Mouse (Mus musculus): ENCODE results near the gene Naip2. TPM values are rescaled to one million over a fixed set of nuclear protein-coding genes. Genes with fewer than 3 reads are reported as not detected.
A peak's percentile ranks its signal among the peaks of the same experiment; 100 is the strongest.
"Not testable (repeated sequence)": the region's sequence is repeated elsewhere in the genome, so short reads cannot be mapped to it uniquely, and the experiment has no call there.

The Naip2 gene
- 0.11 and 0.25 TPM in 2 replicates for polyA plus RNA-seq (2014; fragmentation: Nextera tagmentation; extraction: Ambion mirVana)

DNA sequence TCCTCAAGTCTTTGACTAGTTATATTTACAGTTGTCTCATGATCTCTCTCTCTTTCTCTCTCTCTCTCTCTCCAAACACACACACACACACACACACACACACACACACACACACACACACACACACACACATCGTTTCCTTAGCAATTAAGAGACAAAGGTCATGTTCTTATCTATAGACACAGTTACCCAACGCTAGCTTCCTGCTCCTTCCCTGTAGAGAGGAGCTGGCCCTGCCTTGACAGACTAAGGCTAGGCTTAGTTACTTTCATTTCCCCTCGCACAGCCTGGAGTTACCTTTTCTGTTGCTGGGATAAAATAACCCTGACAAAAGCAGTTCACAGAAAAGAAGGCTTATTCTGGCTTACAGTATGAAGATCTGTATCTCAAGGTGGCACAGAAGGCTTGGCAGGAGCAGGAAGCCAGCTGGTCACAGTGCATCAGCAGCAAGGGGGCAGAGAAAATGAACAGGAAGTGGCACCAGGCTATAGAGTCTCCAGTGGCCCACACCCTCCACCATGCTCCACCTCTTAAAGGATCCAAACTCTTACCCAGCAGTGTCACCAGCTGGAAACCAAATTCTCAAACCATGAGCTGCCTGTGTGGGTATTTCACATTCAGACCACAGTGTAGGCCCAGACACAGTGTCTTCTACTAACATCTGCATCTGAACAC lies at the start of gene Naip2:
Gene Naip2, minus strand, starts transcription at position 434 of the 675 bp plus-strand sequence.
- H3K9me3 ChIP-seq (ENCODE audit: control insufficient read depth, low read length); H3K4me1 ChIP-seq (ENCODE audit: control insufficient read depth, insufficient read depth, low read length); ATAC-seq (ENCODE audit: low FRiP score, low TSS enrichment); DNase-seq; H3K27ac ChIP-seq (replicated peaks; ENCODE audit: low read depth, low read length); H3K36me3 ChIP-seq (ENCODE audit: control insufficient read depth, insufficient read depth, low read length); H3K4me2 ChIP-seq (ENCODE audit: low read length); H3K9ac ChIP-seq (replicated peaks; ENCODE audit: low read length); H3K4me3 ChIP-seq (replicated peaks; ENCODE audit: low read depth, low read length); H3K27me3 ChIP-seq (ENCODE audit: control insufficient read depth, insufficient read depth, low read length): not testable (repeated sequence)
- 80% methylated on average over 3 of the region's 3 CpGs for WGBS

DNA sequence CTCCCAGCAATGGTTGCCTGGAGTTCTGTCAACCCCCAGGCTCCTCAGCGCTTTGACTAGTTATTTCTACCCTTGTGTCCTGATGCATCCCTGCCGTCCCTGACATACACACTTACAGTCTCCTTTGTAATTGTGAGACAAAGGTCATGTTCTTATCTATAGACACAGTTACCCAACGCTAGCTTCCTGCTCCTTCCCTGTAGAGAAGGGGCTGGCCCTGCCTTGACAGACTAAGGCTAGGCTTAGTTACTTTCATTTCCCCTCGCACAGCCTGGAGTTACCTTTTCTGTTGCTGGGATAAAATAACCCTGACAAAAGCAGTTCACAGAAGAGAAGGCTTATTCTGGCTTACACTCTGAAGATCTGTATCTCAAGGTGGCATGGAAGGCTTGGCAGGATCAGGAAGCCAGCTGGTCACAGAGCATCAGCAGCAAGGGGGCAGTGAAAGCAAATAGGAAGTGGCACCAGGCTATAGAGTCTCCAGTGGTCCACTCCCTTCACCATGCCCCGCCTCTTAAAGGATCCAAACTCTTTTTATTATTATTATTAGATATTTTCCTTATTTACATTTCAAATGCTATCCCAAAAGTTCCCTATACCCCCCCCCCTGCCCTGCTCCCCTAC lies 45.1 kb upstream of the Naip2 start:
- H3K27me3 ChIP-seq (ENCODE audit: control insufficient read depth, insufficient read depth, low read length); ATAC-seq (ENCODE audit: low FRiP score, low TSS enrichment); H3K9ac ChIP-seq (replicated peaks; ENCODE audit: low read length); H3K4me3 ChIP-seq (replicated peaks; ENCODE audit: low read depth, low read length); DNase-seq; H3K4me2 ChIP-seq (ENCODE audit: low read length); H3K36me3 ChIP-seq (ENCODE audit: control insufficient read depth, insufficient read depth, low read length); H3K27ac ChIP-seq (replicated peaks; ENCODE audit: low read depth, low read length); H3K9me3 ChIP-seq (ENCODE audit: control insufficient read depth, low read length); H3K4me1 ChIP-seq (ENCODE audit: control insufficient read depth, insufficient read depth, low read length): not testable (repeated sequence)
- whole genome bisulfite sequencing = 86% methylated on average over 5 of the region's 5 CpGs

DNA sequence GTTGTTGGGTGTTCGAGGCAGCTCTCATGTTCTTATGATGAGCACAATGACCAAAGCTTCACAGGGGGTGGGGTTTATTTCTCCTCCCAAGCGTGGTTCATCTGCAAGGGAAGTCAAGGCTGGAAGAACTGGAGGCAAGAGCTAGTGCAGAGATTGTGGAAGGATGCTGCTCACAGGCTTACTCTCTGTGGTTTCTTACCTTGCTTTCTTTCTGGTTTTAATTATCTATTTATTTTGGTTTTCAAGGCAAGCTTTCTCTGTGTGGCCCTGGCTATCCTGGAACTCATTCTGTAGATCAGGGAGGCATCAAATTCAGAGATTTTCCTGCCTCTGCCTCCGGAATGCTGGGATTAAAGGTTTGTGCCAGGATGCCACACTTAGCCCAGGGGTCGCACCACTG lies 44.3 kb upstream of the Naip2 start, which contains the start of gene Naip5:
Gene Naip5, minus strand, starts transcription at position 101 of the 400 bp plus-strand sequence.
- not testable (repeated sequence) for H3K9me3 ChIP-seq (ENCODE audit: control insufficient read depth, low read length); H3K9ac ChIP-seq (replicated peaks; ENCODE audit: low read length); H3K4me1 ChIP-seq (ENCODE audit: control insufficient read depth, insufficient read depth, low read length); DNase-seq; H3K4me3 ChIP-seq (replicated peaks; ENCODE audit: low read depth, low read length); H3K27me3 ChIP-seq (ENCODE audit: control insufficient read depth, insufficient read depth, low read length); H3K27ac ChIP-seq (replicated peaks; ENCODE audit: low read depth, low read length); ATAC-seq (ENCODE audit: low FRiP score, low TSS enrichment); H3K4me2 ChIP-seq (ENCODE audit: low read length); H3K36me3 ChIP-seq (ENCODE audit: control insufficient read depth, insufficient read depth, low read length)
- WGBS = 80% methylated on average over 4 of the region's 4 CpGs

DNA sequence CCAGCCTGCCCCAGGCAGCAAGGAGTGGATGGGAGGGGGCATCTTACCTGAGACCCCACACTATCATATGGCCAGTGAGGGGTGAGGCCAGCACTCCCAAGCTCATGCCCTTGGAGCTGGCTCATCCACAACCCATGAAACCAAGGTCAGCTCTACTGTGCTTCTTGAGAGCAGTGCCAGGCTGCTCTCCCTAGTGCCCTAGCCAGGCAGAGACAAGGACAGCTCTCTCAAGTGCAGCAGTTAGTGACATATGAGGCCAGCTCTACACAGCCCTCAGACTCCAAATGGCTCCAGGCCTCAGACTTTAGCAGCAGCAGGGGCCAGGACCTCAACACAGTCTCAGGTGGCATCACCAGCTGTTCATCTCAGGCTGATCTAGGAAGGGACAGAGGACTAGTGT lies 41.8 kb upstream of the Naip2 start:
- no peak overlapping the region for H3K9ac ChIP-seq (replicated peaks; ENCODE audit: low read length)
- H3K4me3 ChIP-seq (replicated peaks; ENCODE audit: low read depth, low read length) = no peak overlapping the region
- H3K4me2 ChIP-seq (ENCODE audit: low read length) = no peak overlapping the region
- no peaks in the 10 kb centered on the region for H3K4me1 ChIP-seq (ENCODE audit: control insufficient read depth, insufficient read depth, low read length)
- H3K36me3 ChIP-seq (ENCODE audit: control insufficient read depth, insufficient read depth, low read length) = no peaks in the 10 kb centered on the region
- no peak overlapping the region for H3K27ac ChIP-seq (replicated peaks; ENCODE audit: low read depth, low read length)
- no peaks in the 10 kb centered on the region for H3K27me3 ChIP-seq (ENCODE audit: control insufficient read depth, insufficient read depth, low read length)
- H3K9me3 ChIP-seq (ENCODE audit: control insufficient read depth, low read length) = no peaks in the 10 kb centered on the region
- ATAC-seq (ENCODE audit: low FRiP score, low TSS enrichment) (0 out of 2 replicates have a peak, but pooled peaks have one; percentile 24), DNase-seq (no peak)

DNA sequence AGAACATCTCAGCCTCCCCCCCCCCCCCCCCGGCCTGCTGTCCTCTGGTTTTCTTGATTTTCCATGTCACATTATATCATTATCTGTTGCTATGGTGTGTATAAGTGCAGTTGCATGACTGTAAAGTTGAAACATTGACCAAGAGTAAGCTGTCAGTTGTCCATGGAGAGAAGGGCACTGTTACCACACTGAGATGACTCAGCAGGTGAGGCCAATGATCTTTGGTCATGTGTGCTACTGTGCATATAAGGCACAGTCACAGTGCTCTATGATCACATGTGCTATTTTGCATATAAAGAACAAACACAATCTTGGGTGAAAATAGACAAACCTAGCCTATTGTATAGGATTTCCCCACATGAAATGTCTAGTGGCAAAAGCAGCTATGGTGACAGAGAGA lies 11.8 kb upstream of the Naip2 start:
- ATAC-seq (ENCODE audit: low FRiP score, low TSS enrichment); H3K27me3 ChIP-seq (ENCODE audit: control insufficient read depth, insufficient read depth, low read length); DNase-seq; H3K4me3 ChIP-seq (replicated peaks; ENCODE audit: low read depth, low read length); H3K4me1 ChIP-seq (ENCODE audit: control insufficient read depth, insufficient read depth, low read length); H3K27ac ChIP-seq (replicated peaks; ENCODE audit: low read depth, low read length); H3K9me3 ChIP-seq (ENCODE audit: control insufficient read depth, low read length); H3K36me3 ChIP-seq (ENCODE audit: control insufficient read depth, insufficient read depth, low read length); H3K4me2 ChIP-seq (ENCODE audit: low read length); H3K9ac ChIP-seq (replicated peaks; ENCODE audit: low read length): not testable (repeated sequence)
- WGBS = 75% methylated on average over 1 of the region's 1 CpGs

DNA sequence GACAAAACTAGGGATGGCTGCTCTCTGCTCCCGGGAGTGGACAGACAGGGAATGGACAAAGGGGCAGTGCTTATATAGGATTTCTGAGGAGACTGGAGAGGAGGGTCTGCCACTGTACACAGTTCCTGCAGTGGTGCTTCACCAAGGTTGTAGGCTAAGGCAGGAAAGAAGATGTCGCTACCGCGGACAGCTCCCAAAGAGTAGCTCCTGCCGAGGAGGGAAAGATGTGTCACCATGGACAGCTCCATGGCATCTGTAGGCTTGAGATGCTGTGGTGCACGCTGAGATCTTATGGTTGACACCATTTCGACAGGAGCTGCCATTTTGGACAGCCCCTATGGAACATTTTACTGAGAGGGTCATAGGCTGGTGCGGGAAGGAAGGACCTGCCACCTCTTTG lies 8.6 kb upstream of the Naip2 start:
- ATAC-seq (ENCODE audit: low FRiP score, low TSS enrichment) (no peak), DNase-seq (peak; percentile 21)
- Histone ChIP-seq H3K4me3 (replicated peaks; ENCODE audit: low read depth, low read length) (no peak overlapping the region), H3K4me2 (ENCODE audit: low read length) (no peak overlapping the region), H3K9me3 (ENCODE audit: control insufficient read depth, low read length) (no peaks in the 10 kb centered on the region), H3K9ac (replicated peaks; ENCODE audit: low read length) (no peak overlapping the region), H3K36me3 (ENCODE audit: control insufficient read depth, insufficient read depth, low read length) (no peaks in the 10 kb centered on the region), H3K4me1 (ENCODE audit: control insufficient read depth, insufficient read depth, low read length) (no peaks in the 10 kb centered on the region), H3K27ac (replicated peaks; ENCODE audit: low read depth, low read length) (no peak overlapping the region), H3K27me3 (ENCODE audit: control insufficient read depth, insufficient read depth, low read length) (no peaks in the 10 kb centered on the region)
- 35% methylated on average over 8 of the region's 8 CpGs for WGBS

DNA sequence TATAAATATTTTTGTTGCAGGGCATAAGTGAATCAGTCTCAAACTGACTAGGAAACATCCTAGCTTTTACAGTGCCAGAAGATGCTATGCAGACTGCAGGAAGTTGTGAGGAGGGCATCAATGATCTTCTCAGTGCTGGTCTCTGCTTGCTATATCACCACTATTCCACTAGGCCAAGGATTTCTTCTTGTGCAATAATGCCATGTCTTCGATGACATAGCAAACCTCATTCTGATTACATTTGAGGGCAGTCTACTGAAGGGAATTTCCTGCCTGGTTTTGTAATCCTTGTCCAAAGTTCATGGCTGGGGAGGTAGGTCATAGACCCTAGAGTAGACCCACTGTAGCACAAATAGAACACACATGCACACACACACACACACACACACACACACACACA lies 1.4 kb upstream of the Naip2 start:
- DNase-seq = no peak
- Histone ChIP-seq H3K36me3 (ENCODE audit: control insufficient read depth, insufficient read depth, low read length) (no peaks in the 10 kb centered on the region), H3K4me1 (ENCODE audit: control insufficient read depth, insufficient read depth, low read length) (no peaks in the 10 kb centered on the region), H3K4me2 (ENCODE audit: low read length) (no peak overlapping the region), H3K27ac (replicated peaks; ENCODE audit: low read depth, low read length) (no peak overlapping the region), H3K4me3 (replicated peaks; ENCODE audit: low read depth, low read length) (no peak overlapping the region), H3K27me3 (ENCODE audit: control insufficient read depth, insufficient read depth, low read length) (no peaks in the 10 kb centered on the region), H3K9ac (replicated peaks; ENCODE audit: low read length) (no peak overlapping the region), H3K9me3 (ENCODE audit: control insufficient read depth, low read length) (no peaks in the 10 kb centered on the region)
- no peak for ATAC-seq (ENCODE audit: low FRiP score, low TSS enrichment)
- 86% methylated on average over 1 of the region's 1 CpGs for WGBS

DNA sequence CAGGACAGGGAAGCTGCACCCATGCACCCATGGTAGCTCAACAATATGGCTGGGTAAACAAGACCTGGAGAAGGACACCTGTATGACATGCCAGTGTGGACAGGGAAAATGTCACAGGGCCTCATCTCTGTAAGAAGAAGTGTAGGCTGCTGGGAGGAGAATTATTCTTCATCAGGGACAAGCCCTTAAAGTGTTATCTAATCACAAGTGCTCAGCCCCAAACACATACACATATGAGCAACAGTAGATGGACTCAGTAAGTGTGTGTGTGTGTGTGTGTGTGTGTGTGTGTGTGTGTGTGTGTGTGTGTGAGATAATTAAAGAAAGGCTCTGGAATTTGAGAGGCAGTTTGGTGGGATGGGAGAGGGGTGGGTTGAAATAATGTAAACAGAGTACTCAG lies 1.1 kb downstream of the Naip2 start:
- no peak for ATAC-seq (ENCODE audit: low FRiP score, low TSS enrichment)
- Histone ChIP-seq H3K4me1 (ENCODE audit: control insufficient read depth, insufficient read depth, low read length) (no peaks in the 10 kb centered on the region), H3K9me3 (ENCODE audit: control insufficient read depth, low read length) (no peaks in the 10 kb centered on the region), H3K27ac (replicated peaks; ENCODE audit: low read depth, low read length) (no peak overlapping the region), H3K36me3 (ENCODE audit: control insufficient read depth, insufficient read depth, low read length) (no peaks in the 10 kb centered on the region), H3K4me2 (ENCODE audit: low read length) (no peak overlapping the region), H3K9ac (replicated peaks; ENCODE audit: low read length) (no peak overlapping the region), H3K4me3 (replicated peaks; ENCODE audit: low read depth, low read length) (no peak overlapping the region), H3K27me3 (ENCODE audit: control insufficient read depth, insufficient read depth, low read length) (no peaks in the 10 kb centered on the region)
- DNase-seq = no peak

DNA sequence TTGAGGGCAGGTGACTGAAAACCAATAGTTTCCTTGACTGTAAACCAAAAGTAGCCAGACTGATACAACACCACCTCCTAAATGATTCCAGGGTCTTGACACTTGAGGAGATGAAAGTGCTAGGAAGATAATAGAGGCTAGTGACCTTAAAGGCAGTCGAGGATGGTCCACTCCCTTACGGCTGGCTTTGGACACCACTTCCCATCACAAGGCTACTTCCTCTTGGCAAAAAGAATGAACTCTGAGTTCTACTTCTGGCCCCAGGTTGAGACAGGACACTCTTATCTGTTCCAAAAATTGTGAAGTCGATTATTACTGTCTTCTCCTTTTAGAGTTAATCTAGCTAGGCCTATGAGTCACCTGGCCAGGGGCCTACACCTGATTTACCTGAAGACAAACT lies 6.5 kb downstream of the Naip2 start:
- DNase-seq (no peak), ATAC-seq (ENCODE audit: low FRiP score, low TSS enrichment) (no peak)
- Histone ChIP-seq H3K9me3 (ENCODE audit: control insufficient read depth, low read length) (no peaks in the 10 kb centered on the region), H3K27ac (replicated peaks; ENCODE audit: low read depth, low read length) (no peak overlapping the region), H3K36me3 (ENCODE audit: control insufficient read depth, insufficient read depth, low read length) (no peaks in the 10 kb centered on the region), H3K4me2 (ENCODE audit: low read length) (no peak overlapping the region), H3K4me1 (ENCODE audit: control insufficient read depth, insufficient read depth, low read length) (no peaks in the 10 kb centered on the region), H3K4me3 (replicated peaks; ENCODE audit: low read depth, low read length) (no peak overlapping the region), H3K27me3 (ENCODE audit: control insufficient read depth, insufficient read depth, low read length) (no peaks in the 10 kb centered on the region), H3K9ac (replicated peaks; ENCODE audit: low read length) (no peak overlapping the region)
- 85% methylated on average over 3 of the region's 3 CpGs for WGBS
